Mouse (Mus musculus) kidney, postnatal 10 days (tissue): Measurements from ENCODE around the gene Fam129a.

Source experiments
- DNase-seq: peaks from one replicate; pipeline ENCODE4 v3.0.0; 2021; ENCODE audit warnings: mixed read lengths

Fam129a gene

GRCm38 (mm10) chr1:151570981-151571837 is at the start of gene Fam129a:
Gene Fam129a (plus strand): TSS chr1:151571186.
- peak; percentile 69 for DNase-seq

GRCm38 (mm10) chr1:151526701-151527100 is 44.3 kb upstream of the Fam129a start:
- no peak for DNase-seq

GRCm38 (mm10) chr1:151543796-151544477 is 27.0 kb upstream of the Fam129a start:
- no peak for DNase-seq

- no peak for DNase-seq
These were observed 26.4 kb upstream of the Fam129a start for GRCm38 (mm10) chr1:151544581-151544980.

- no peak for DNase-seq
These were observed 25.4 kb upstream of the Fam129a start for GRCm38 (mm10) chr1:151545571-151545970.

- DNase-seq: peak; percentile 36
These were observed 21.9 kb upstream of the Fam129a start for GRCm38 (mm10) chr1:151548896-151549610.

- DNase-seq: no peak
These were observed 21.2 kb upstream of the Fam129a start for GRCm38 (mm10) chr1:151549794-151550193.

GRCm38 (mm10) chr1:151550587-151551479 is 20.2 kb upstream of the Fam129a start:
- DNase-seq: peak; percentile 2

GRCm38 (mm10) chr1:151560536-151560935 is 10.4 kb upstream of the Fam129a start:
- DNase-seq: no peak

- DNase-seq: no peak
These were observed 7.6 kb upstream of the Fam129a start for GRCm38 (mm10) chr1:151563401-151563800.

GRCm38 (mm10) chr1:151563893-151564292 is 7.1 kb upstream of the Fam129a start:
- DNase-seq: no peak

GRCm38 (mm10) chr1:151564377-151564776 is 6.6 kb upstream of the Fam129a start:
- peak; percentile 92 for DNase-seq

- no peak for DNase-seq
These were observed 2.3 kb upstream of the Fam129a start for GRCm38 (mm10) chr1:151568682-151569081.

GRCm38 (mm10) chr1:151571838-151572578 is 1.0 kb downstream of the Fam129a start:
- no peak for DNase-seq

- DNase-seq: no peak
These were observed 1.8 kb downstream of the Fam129a start for GRCm38 (mm10) chr1:151572601-151573320.

- DNase-seq: no peak
These were observed 9.4 kb downstream of the Fam129a start for GRCm38 (mm10) chr1:151580200-151580982.

GRCm38 (mm10) chr1:151581454-151581853 is 10.5 kb downstream of the Fam129a start:
- no peak for DNase-seq

GRCm38 (mm10) chr1:151581977-151582376 is 11.0 kb downstream of the Fam129a start:
- no peak for DNase-seq

- no peak for DNase-seq
These were observed 12.6 kb downstream of the Fam129a start for GRCm38 (mm10) chr1:151583457-151584181.

- DNase-seq: no peak
These were observed 13.1 kb downstream of the Fam129a start for GRCm38 (mm10) chr1:151584182-151584471.
